Mouse (Mus musculus) thymus, postnatal 4 days (tissue): ENCODE measurements at regions not wholly inside any gene's neighbourhood (a gene's known extent, or its start where the extent isn't known, plus 50 kb on each side); places are given as distances from the start of the nearest gene placed in this dataset.

ENCODE experiments used
- DNase-seq: peaks from one replicate; pipeline ENCODE4 v3.0.0; 2021

- no peak for DNase-seq
These were observed 152.1 kb downstream of the Efnb1 start for GRCm38 (mm10) chrX:99287988-99288387.

- no peak for DNase-seq
These were observed 150.9 kb downstream of the Efnb1 start for GRCm38 (mm10) chrX:99286876-99287275.

DNA sequence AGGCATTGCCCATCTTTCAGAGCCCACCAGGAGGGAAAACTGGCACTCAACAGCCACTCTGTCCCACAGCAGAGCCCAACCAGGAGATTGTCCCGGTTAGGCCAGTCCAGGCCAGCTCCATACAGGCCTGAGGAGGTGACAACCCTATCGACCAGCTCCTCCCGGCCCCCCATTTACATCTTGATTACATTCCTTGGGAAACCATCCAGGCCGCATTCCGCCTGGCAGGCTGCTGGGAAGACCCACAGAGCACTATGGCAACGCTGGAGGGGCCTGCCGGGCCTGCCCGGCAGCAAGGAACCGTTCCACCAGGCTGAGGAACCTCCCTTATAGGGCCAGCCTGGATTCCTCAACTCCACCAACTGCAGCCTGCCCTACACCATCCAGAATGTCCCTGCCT lies 149.7 kb downstream of the Efnb1 start:
- DNase-seq = no peak

DNA sequence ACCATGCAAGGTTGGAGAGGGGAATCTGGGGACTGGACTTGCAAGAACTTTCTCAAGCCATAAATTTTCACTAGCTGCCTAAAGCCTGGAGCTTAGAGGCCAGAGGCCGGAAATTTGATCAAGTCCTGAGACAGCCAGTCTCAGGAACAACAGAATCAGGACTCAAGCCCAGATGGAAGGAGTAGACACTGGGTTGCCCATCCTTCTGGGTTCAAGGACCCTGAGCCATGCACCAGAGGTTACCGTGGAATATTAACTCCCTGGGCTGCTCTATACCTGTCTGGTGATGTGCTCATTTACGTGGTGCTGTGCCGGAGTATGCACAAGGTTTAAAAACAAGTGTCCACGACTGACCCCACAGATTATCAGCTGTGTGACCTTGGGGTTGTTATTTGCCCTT lies 145.1 kb downstream of the Efnb1 start:
- DNase-seq = no peak

DNA sequence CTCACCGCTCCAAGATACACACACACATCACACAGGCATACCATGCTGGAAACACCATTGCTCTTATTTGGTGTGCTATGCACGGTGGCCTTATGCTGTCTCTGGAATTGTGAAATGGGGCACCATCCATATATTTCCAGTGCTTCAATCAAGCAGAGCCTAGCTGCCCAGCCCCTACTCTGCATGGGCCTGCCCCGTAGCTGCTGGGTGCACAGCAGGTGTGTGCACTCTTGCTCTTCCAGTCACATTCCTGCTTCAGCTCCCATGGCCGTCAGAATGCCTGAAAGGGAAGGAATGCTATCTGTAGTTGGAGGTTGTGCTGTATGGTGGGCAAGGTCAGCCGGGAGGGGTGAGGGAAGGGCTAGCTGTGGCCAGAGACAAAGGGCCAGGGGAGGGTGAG lies 144.6 kb downstream of the Efnb1 start:
- no peak for DNase-seq

GRCm38 (mm10) chrX:99275536-99275935 lies 139.6 kb downstream of the Efnb1 start:
- no peak for DNase-seq

GRCm38 (mm10) chrX:99271908-99272307 lies 136.0 kb downstream of the Efnb1 start:
- DNase-seq = no peak

GRCm38 (mm10) chrX:99249038-99249607 lies 113.2 kb downstream of the Efnb1 start:
- no peak for DNase-seq

DNA sequence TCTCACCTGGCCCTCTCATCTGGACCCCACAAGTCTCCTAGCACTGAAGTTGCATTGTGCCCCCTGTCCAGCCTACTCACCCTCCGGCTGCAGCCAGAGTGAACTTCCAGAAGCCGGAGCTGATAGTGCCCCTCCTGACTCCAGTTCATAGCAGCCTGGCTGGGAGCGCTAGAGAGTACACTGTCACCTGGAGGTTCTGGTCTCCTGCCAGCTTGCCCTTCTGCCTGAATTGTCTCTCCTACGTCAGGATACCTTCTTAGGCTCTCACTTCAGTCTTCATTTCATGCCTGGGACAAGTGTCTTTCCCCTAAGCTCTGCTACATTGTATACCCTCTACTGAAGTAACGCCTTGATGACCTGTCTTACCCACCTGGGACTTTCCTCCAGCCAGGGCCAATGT lies 112.3 kb downstream of the Efnb1 start:
- no peak for DNase-seq

DNA sequence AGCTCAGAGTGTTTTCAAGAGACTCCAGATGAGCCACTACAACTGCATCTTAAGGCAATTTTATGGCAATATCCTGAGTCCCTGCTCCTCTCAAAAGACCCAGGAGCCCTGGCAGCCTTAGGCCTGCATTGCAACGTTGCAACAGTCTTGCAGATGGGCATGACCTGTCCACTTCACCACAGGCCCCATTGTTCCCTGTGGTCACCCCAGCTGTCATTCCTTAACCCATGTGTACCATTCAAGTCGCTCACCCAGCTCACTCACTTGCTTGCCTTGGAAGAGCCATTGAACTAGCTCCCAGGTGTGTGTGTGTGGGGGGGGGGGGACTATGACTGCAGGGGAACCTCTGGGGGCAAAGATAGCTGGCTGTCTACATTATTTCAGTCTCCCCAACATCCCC lies 110.8 kb downstream of the Efnb1 start:
- DNase-seq = no peak

- DNase-seq = no peak
These were observed 110.1 kb downstream of the Efnb1 start for GRCm38 (mm10) chrX:99246051-99246450.

DNA sequence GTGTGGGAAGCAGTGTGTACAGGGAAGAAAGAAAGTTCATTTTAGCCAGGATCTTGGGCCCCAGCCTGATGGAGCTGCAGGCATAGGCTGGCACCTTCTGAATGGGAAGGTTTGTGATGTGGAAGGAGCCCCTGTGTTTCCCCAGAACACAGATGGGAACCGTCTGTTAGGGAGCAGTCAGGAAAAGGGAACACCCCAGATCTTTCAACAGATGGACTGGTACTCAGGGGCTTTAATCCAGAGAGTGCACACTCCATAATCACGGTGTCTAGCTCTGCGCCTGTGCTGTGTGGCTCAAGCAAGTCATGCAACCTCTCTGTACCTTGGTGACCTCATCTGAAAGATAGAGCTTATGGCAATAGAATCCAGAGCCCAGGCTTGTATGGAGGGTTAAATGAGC lies 109.6 kb downstream of the Efnb1 start:
- DNase-seq = no peak

- DNase-seq = no peak
These were observed 107.3 kb downstream of the Efnb1 start for GRCm38 (mm10) chrX:99243251-99243650.

DNA sequence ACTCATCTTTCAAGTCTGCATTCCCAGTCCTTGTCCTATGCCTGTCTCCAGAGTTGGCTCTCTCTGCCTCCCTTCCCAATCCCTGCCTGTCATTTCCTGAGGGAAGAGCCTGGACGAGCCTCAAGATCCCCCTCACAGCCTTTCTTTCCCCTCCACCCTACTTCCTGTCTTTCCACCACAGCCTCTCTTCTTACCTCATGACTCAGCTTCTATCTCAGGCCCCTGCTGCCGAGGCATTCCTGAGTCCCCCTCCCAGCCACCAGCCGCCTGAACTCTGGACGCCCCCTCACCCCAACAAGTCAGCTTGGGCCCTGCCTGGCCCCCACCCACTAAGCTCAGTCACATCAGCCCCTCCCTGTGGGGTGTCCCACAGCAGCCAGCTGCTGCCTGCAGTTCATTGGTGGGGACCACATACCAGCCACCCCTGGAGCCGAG lies 105.8 kb downstream of the Efnb1 start:
- DNase-seq = no peak

- DNase-seq = no peak
These were observed 97.1 kb downstream of the Efnb1 start for GRCm38 (mm10) chrX:99233035-99233434.

- DNase-seq = no peak
These were observed 96.4 kb downstream of the Efnb1 start for GRCm38 (mm10) chrX:99232331-99232730.

DNA sequence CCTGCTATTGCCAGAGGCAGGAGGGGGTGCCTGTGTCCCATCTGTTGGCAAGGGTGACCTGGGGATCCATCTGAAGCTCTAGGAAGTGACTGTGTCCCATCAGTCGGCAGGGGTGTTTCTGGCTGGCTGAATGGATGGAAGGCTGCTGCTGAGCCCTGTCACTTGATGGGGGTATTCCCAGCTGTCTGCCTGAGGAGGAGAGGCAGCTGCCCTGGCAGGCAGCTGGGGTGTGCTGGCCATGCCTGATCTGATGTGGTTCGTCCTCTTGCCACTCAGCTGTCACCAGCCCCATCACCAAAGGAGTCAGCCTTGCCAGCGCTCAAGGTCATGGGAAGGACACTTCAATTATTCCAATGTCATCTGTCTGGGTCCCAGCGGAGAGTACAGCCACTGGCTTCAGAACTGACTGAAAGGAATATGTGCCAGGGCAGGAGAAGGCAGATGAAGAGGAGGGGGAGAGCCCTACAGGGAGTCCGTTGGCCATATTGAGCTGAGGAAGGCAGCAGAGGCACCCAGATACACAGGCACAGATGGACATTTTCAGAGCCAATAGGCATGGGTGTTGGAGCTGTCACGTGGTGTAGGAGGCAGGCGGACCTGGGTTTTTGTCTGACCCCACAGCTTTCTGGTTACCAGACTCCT lies 89.3 kb downstream of the Efnb1 start:
- DNase-seq = no peak

GRCm38 (mm10) chrX:99222017-99222416 lies 86.1 kb downstream of the Efnb1 start:
- no peak for DNase-seq

GRCm38 (mm10) chrX:99220674-99221455 lies 84.9 kb downstream of the Efnb1 start:
- no peak for DNase-seq

DNA sequence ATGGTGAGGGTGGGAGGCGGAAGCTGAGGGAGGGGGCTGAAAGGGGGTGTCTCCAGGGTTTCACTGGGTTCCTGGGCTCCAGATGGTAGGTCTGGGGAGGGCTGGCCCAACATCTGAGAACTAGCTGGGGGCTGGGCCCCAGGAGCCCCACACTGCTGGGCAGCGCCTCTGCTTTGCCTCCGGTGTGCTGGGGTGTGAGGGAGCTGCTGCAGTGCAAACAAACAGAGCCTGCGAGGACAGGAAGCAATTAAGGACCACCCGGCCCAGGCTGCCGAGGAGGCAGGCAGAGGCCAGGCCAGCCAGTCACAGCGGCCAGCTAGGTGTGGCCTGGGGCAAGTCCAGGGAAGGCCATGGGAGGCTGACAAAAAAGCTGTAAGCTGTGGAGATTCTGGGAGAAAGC lies 82.3 kb downstream of the Efnb1 start:
- DNase-seq = no peak

GRCm38 (mm10) chrX:99216633-99217459 lies 80.9 kb downstream of the Efnb1 start:
- no peak for DNase-seq

- DNase-seq = no peak
These were observed 80.0 kb downstream of the Efnb1 start for GRCm38 (mm10) chrX:99215931-99216330.

- no peak for DNase-seq
These were observed 79.2 kb downstream of the Efnb1 start for GRCm38 (mm10) chrX:99215111-99215510.
